Mouse (Mus musculus) liver, embryonic 13.5 days (tissue): ENCODE results near the gene Omp. TPM values are rescaled to one million over a fixed set of nuclear protein-coding genes. Genes with fewer than 3 reads are reported as not detected.
"Not testable (repeated sequence)": the region's sequence is repeated elsewhere in the genome, so short reads cannot be mapped to it uniquely, and the experiment has no call there.

Experiments
- ATAC-seq: fragments of 200-750 bp; cut with Nextera tagmentation; 2 replicates; pipeline ENCODE4 v1.8.0; 2017; ENCODE audit warnings: low read depth, mild to moderate bottlenecking, moderate number of reproducible peaks, moderate library complexity
- DNase-seq: peaks from one replicate; pipeline ENCODE4 v3.0.0; 2022
- H3K27ac ChIP-seq: fragments of 300-500 bp; sonication (generic); 2 replicates; pipeline ENCODE4 v1.5.1; 2015; ENCODE audit warnings: moderate library complexity, mild to moderate bottlenecking, inconsistent platforms
- H3K27me3 ChIP-seq: fragments of 300-500 bp; sonication (generic); 2 replicates; pipeline ENCODE4 v1.6.1; 2015; ENCODE audit warnings: mild to moderate bottlenecking, inconsistent platforms
- H3K36me3 ChIP-seq: fragments of 300-500 bp; sonication (generic); 2 replicates; pipeline ENCODE4 v1.6.1; 2015; ENCODE audit warnings: mild to moderate bottlenecking, inconsistent platforms
- H3K4me1 ChIP-seq: fragments of 300-500 bp; sonication (generic); replicated peaks from 2 replicates; pipeline ENCODE4 v1.6.1; 2015; ENCODE audit warnings: inconsistent platforms
- H3K4me2 ChIP-seq: fragments of 300-500 bp; sonication (generic); 2 replicates; pipeline ENCODE4 v1.6.1; 2015; ENCODE audit warnings: inconsistent platforms, mild to moderate bottlenecking, moderate library complexity
- H3K4me3 ChIP-seq: fragments of 300-500 bp; sonication (generic); replicated peaks from 2 replicates; pipeline ENCODE4 v1.5.1; 2015; ENCODE audit warnings: mild to moderate bottlenecking, inconsistent platforms
- H3K9ac ChIP-seq: fragments of 300-500 bp; sonication (generic); 2 replicates; pipeline ENCODE4 v1.6.1; 2015; ENCODE audit warnings: mild to moderate bottlenecking, inconsistent platforms
- H3K9me3 ChIP-seq: fragments of 300-500 bp; sonication (generic); replicated peaks from 2 replicates; pipeline ENCODE4 v1.6.1; 2016; ENCODE audit warnings: inconsistent platforms
- WGBS: fragments of 180-500 bp; shearing (Covaris S2); methylation state at CpG from one replicate; pipeline ENCODE4 v1.1.7; 2015; ENCODE audit not compliant: insufficient replicate concordance; 5-methylcytosine and 5-hydroxymethylcytosine counted together
- polyA plus RNA-seq: library from polyadenylated mRNA; unstranded; fragments of >200 nt; fragmentation: Nextera tagmentation; extraction: Ambion mirVana; gene quantifications from 2 replicates; pipeline ENCODE4 v1.2.1, GENCODE M21; 2015

Gene Omp
- polyA plus RNA-seq = 0.50 and 0.76 TPM in 2 replicates

DNA sequence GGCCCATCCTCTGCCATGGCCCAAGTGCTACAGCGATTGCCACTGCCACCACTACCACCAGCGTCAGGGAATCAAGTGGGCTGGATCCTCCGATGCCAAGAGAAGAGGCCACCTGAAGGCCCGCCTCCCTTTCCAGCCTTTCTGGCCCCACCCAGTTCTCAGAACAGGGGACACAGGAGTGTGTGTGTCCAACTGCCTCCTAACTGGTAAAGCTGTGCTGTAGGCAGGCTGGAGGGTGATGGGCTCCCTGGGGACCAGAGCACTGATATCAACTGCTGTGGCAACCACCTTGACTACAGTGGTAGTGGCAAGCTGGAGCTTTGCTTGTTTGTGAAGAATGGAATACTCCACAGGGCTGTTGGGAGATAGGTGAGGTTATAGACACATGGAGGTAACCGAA is at the start of gene Omp:
Gene Omp (minus strand): TSS at position 101 of the 400 bp plus-strand sequence.
- no peaks in the 10 kb centered on the region for H3K27me3 ChIP-seq
- no peak for DNase-seq
- H3K9ac ChIP-seq = no peak within 1 kb of the TSS
- peaks cover 60% of the 10 kb centered on the region for H3K4me1 ChIP-seq
- H3K4me3 ChIP-seq = no peak within 1 kb of the TSS
- H3K4me2 ChIP-seq = no peak within 1 kb of the TSS
- no peaks in the 10 kb centered on the region for H3K9me3 ChIP-seq
- H3K27ac ChIP-seq = no peak within 1 kb of the TSS
- ATAC-seq = no peak
- 77% methylated on average over 5 of the region's 5 CpGs for WGBS
- H3K36me3 ChIP-seq = peaks cover 45% of the 10 kb centered on the region

GRCm38 (mm10) chr7:98194026-98194792 is 48.9 kb upstream of the Omp start:
- H3K36me3 ChIP-seq = no peaks in the 10 kb centered on the region
- H3K4me1 ChIP-seq = peaks cover 27% of the 10 kb centered on the region
- ATAC-seq (peak; percentile 17; the same call in 1 of the 2 replicates), DNase-seq (no peak)
- H3K9me3 ChIP-seq = no peaks in the 10 kb centered on the region
- peak overlapping the region; percentile 47 for H3K4me3 ChIP-seq
- peak overlapping the region; percentile 61 for H3K4me2 ChIP-seq
- WGBS = 2% methylated on average over 61 of the region's 61 CpGs
- H3K27ac ChIP-seq = no peak overlapping the region
- no peak overlapping the region for H3K9ac ChIP-seq
- H3K27me3 ChIP-seq = peaks cover 70% of the 10 kb centered on the region

DNA sequence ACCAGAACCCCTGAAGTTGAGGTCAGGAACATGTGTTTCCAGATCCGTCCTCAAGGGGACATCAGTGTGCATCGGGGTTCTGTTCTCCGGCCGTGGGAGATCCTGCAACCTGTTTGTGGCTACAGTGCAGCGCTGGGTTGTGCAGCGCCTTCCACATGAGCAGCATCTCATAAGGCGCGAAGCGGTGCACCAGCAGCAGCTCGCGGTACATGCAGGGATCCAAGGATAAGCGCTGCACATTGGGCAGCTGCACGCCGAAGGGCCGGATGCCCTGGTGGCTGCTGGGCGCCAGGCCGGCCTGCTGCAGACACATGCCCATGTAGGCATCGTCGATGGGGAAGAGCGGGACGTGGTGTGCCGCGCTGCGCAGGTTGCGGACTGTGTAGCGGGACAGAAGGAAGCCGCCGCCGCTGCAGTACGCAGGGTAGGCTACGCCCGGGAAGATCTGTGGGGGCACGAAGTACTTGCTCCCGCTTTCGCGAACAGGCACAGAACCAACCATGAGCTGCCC is 48.3 kb upstream of the Omp start:
- H3K4me2 ChIP-seq = peak overlapping the region; percentile 61
- WGBS = 5% methylated on average over 36 of the region's 36 CpGs
- ATAC-seq = peak; percentile 10; the same call in 1 of the 2 replicates
- H3K9ac ChIP-seq = no peak overlapping the region
- DNase-seq = no peak
- peaks cover 66% of the 10 kb centered on the region for H3K27me3 ChIP-seq
- H3K4me1 ChIP-seq = peaks cover 31% of the 10 kb centered on the region
- H3K27ac ChIP-seq = no peak overlapping the region
- peak overlapping the region; percentile 47 for H3K4me3 ChIP-seq
- H3K36me3 ChIP-seq = no peaks in the 10 kb centered on the region
- no peaks in the 10 kb centered on the region for H3K9me3 ChIP-seq

- no peak overlapping the region for H3K27ac ChIP-seq
- no peak overlapping the region for H3K9ac ChIP-seq
- H3K36me3 ChIP-seq = no peaks in the 10 kb centered on the region
- no peak overlapping the region for H3K4me3 ChIP-seq
- no peak overlapping the region for H3K4me2 ChIP-seq
- no peak for DNase-seq
- H3K27me3 ChIP-seq = peaks cover 52% of the 10 kb centered on the region
- peak; percentile 24; the same call in 1 of the 2 replicates for ATAC-seq
- H3K9me3 ChIP-seq = no peaks in the 10 kb centered on the region
- WGBS = 58% methylated on average over 17 of the region's 17 CpGs
- peaks cover 32% of the 10 kb centered on the region for H3K4me1 ChIP-seq
These were observed 46.4 kb upstream of the Omp start for GRCm38 (mm10) chr7:98191571-98192250.

DNA sequence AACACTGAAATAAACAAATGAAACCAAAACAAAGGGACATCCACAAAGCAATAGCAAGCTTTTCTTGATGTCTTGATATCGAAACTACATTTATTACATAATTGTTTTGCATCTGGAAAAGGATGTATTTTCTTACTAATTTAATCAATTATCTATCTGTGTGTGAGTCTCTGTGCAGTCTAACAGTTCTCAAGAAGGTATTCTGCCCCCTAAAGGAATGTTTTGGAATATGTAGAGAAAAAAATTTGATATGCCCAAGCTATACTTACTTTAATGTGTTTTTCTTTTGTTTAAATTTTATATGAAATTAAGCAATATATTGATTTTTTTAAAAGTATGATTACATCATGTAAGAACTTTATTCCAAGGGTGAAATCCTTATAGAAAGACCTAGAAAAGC is 45.3 kb upstream of the Omp start:
- Histone ChIP-seq H3K9me3 (no peaks in the 10 kb centered on the region), H3K4me1 (peaks cover 36% of the 10 kb centered on the region), H3K36me3 (no peaks in the 10 kb centered on the region), H3K4me2 (no peak overlapping the region), H3K27ac (peak overlapping the region; percentile 19; the same call in 1 of the 2 replicates), H3K27me3 (peaks cover 40% of the 10 kb centered on the region), H3K9ac (no peak overlapping the region), H3K4me3 (no peak overlapping the region)
- no peak for DNase-seq
- WGBS = 54% methylated on average over 1 of the region's 1 CpGs
- ATAC-seq = no peak

DNA sequence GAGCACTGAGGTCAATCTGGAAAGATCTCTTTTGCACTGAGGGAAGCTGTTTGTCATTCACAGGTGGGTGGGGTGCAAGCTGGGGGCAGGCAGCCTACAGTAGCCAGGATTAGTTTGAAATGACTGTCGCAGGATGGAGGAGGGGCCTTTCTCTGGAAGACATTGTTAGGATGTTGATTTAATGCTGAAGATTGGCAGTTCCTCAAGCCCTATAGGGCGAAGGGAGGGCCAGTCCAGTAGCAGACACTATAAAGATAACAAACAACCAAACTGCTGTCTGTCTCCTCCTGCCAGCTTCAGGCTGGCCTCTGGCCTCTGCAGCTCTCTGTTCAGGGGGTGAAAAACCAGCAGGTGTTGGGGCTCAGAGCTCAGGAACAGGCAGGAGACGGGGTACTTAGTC is 44.4 kb upstream of the Omp start:
- ATAC-seq (peak; percentile 63; the same call in 1 of the 2 replicates), DNase-seq (no peak)
- Histone ChIP-seq H3K9me3 (no peaks in the 10 kb centered on the region), H3K4me1 (peaks cover 41% of the 10 kb centered on the region), H3K4me2 (no peak overlapping the region), H3K4me3 (no peak overlapping the region), H3K9ac (0 out of 2 replicates have a peak overlapping the region, but pooled peaks have one; percentile 18), H3K27me3 (peaks cover 32% of the 10 kb centered on the region), H3K27ac (peak overlapping the region; percentile 19; the same call in 1 of the 2 replicates), H3K36me3 (no peaks in the 10 kb centered on the region)
- 24% methylated on average over 3 of the region's 3 CpGs for WGBS

GRCm38 (mm10) chr7:98188680-98189079 is 43.4 kb upstream of the Omp start:
- no peak for ATAC-seq
- Histone ChIP-seq H3K27me3 (peaks cover 21% of the 10 kb centered on the region), H3K4me1 (peaks cover 32% of the 10 kb centered on the region), H3K4me3 (no peak overlapping the region), H3K9me3 (no peaks in the 10 kb centered on the region), H3K36me3 (no peaks in the 10 kb centered on the region), H3K27ac (no peak overlapping the region), H3K9ac (no peak overlapping the region; the same call in 1 of the 2 replicates), H3K4me2 (no peak overlapping the region)
- WGBS = 81% methylated on average over 2 of the region's 2 CpGs
- DNase-seq = no peak

DNA sequence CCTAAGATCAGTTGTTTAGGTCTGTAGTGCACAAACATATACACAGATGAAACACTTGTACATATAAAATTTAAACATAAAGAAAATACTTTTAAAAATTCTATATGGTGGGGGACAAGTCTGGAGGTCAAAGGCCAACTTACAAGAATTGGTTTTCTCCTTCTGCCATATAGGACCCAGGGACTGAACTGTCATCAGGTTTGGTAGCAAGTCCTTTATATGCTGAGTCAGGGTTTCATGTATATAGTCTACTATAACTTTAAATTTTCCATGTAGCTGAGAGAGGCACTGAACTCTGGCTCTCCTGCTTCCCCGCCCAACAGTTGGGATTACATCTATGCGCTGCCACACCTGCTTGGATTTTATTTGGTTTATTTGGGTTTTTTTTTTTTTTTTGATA is 42.9 kb upstream of the Omp start:
- no peak for ATAC-seq
- no peak overlapping the region for H3K27ac ChIP-seq
- H3K27me3 ChIP-seq = peaks cover 17% of the 10 kb centered on the region
- H3K4me1 ChIP-seq = peaks cover 27% of the 10 kb centered on the region
- no peaks in the 10 kb centered on the region for H3K9me3 ChIP-seq
- no peak for DNase-seq
- no peak overlapping the region for H3K9ac ChIP-seq
- 84% methylated on average over 2 of the region's 2 CpGs for WGBS
- H3K36me3 ChIP-seq = no peaks in the 10 kb centered on the region
- no peak overlapping the region for H3K4me3 ChIP-seq
- H3K4me2 ChIP-seq = no peak overlapping the region

- not testable (repeated sequence) for H3K36me3 ChIP-seq, DNase-seq
- 51% methylated on average over 3 of the region's 3 CpGs for WGBS
These were observed 42.0 kb upstream of the Omp start for GRCm38 (mm10) chr7:98187332-98187731.

GRCm38 (mm10) chr7:98186637-98187036 is 41.3 kb upstream of the Omp start:
- peaks cover 26% of the 10 kb centered on the region for H3K4me1 ChIP-seq
- H3K36me3 ChIP-seq = no peaks in the 10 kb centered on the region
- H3K9ac ChIP-seq = no peak overlapping the region
- WGBS = 76% methylated on average over 8 of the region's 8 CpGs
- ATAC-seq (no peak), DNase-seq (no peak)
- no peaks in the 10 kb centered on the region for H3K9me3 ChIP-seq
- H3K4me2 ChIP-seq = no peak overlapping the region
- no peak overlapping the region for H3K4me3 ChIP-seq
- peaks cover under 1% of the 10 kb centered on the region for H3K27me3 ChIP-seq
- no peak overlapping the region for H3K27ac ChIP-seq

More at GRCm38 (mm10) chr7:98187332-98187731, 42.0 kb upstream of the Omp start:
- not testable (repeated sequence) for ATAC-seq, H3K9me3 ChIP-seq, H3K4me3 ChIP-seq, H3K27me3 ChIP-seq, H3K4me2 ChIP-seq, H3K9ac ChIP-seq, H3K27ac ChIP-seq
- peaks cover 26% of the 10 kb centered on the region for H3K4me1 ChIP-seq

DNA sequence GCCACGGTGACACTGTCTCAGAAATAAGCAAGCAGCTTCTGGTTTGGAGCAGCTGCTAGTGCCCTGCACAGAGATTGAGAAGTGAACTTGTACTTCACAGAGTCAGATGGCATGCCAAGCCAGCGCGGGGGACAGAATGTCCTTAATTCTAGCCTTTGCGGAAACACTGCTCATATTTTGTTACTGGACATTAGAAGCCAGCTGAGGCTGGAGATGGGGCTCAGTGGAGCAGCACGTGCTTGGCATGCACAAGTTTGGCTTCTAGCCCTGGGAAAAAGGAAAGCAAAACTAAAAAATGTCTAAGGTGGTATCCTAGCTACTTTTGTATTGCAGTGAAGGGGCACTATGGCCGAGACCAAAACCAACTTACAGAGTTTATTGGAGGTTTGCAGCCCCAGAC is 40.0 kb upstream of the Omp start:
- Histone ChIP-seq H3K9ac (no peak overlapping the region), H3K4me1 (peaks cover 31% of the 10 kb centered on the region), H3K36me3 (no peaks in the 10 kb centered on the region), H3K27ac (no peak overlapping the region), H3K4me2 (no peak overlapping the region), H3K4me3 (no peak overlapping the region), H3K27me3 (no peaks in the 10 kb centered on the region), H3K9me3 (no peaks in the 10 kb centered on the region)
- WGBS = 70% methylated on average over 6 of the region's 6 CpGs
- no peak for DNase-seq
- ATAC-seq = no peak
